Mouse (Mus musculus): ENCODE measurements around the gene Fam149a. TPM values are rescaled to one million over a fixed set of nuclear protein-coding genes. Genes with fewer than 3 reads are reported as not detected.

Fam149a gene
- polyA plus RNA-seq, 1 experiment from 2014 or later: 28.6 TPM

DNA sequence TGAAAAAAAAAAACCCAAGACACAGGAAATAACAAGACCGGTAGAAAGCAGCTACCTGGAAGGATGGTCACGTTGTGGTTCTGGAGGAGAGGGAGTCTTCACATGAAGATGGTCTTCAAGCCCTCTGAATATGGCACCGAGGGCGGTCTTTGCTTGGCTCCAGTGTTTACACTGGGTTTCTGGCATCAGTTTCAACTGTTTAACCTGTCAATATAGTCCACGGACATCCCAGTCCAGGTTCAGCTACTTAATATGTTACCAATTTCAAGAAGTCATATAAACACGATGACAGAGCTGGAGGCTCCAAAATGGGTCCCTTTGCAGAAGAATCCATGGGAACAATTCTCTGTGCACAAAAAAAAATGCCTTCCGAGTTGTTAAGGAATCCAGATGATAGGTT lies 87.4 kb downstream of the Fam149a start, which contains the start of gene Klkb1:
Gene Klkb1 (minus strand): TSS at position 173 of the 400 bp plus-strand sequence.
- no peaks in the 10 kb centered on the region for H3K27me3 ChIP-seq (ENCODE audit: control insufficient read depth, insufficient read depth, low read length)
- H3K4me1 ChIP-seq (ENCODE audit: control insufficient read depth, insufficient read depth, low read length): no peaks in the 10 kb centered on the region
- ATAC-seq (ENCODE audit: insufficient number of reproducible peaks, insufficient read depth, low FRiP score, low read depth): no peak
- 77% methylated on average over 7 of the region's 7 CpGs for WGBS
- H3K36me3 ChIP-seq (ENCODE audit: control insufficient read depth, insufficient read depth, low read length): no peaks in the 10 kb centered on the region
- H3K9ac ChIP-seq (replicated peaks; ENCODE audit: low read depth, low read length): no peak within 1 kb of the TSS
- H3K27ac ChIP-seq (ENCODE audit: low read length): no peak within 1 kb of the TSS
- H3K4me3 ChIP-seq (ENCODE audit: low read depth, low read length): no peak within 1 kb of the TSS
- no peaks in the 10 kb centered on the region for H3K9me3 ChIP-seq (ENCODE audit: control insufficient read depth, low read depth, low read length)
- no peak within 1 kb of the TSS for H3K4me2 ChIP-seq (replicated peaks; ENCODE audit: low read depth, low read length)

DNA sequence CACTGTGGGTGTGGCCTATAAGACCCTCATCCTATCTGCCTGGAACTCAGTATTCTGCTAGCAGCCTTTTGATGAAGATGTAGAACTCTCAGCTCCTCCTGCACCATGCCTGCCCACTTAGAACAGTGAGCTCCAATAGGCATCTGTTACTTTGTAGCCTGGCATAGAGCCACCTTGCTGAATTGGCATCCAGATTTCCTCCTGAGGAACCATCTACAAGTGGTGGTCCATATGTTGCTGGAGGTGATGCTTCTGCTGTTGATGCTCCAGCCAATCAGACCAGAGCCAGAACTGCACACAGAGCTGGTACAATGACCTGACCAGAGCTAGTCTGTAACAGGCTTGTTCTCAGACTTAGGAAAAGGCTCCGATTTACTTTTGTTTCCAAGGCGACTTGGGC lies 90.3 kb downstream of the Fam149a start:
- Histone ChIP-seq H3K4me3 (ENCODE audit: low read depth, low read length) (no peak overlapping the region), H3K9ac (replicated peaks; ENCODE audit: low read depth, low read length) (no peak overlapping the region), H3K27ac (ENCODE audit: low read length) (no peak overlapping the region), H3K36me3 (ENCODE audit: control insufficient read depth, insufficient read depth, low read length) (no peaks in the 10 kb centered on the region), H3K4me1 (ENCODE audit: control insufficient read depth, insufficient read depth, low read length) (no peaks in the 10 kb centered on the region), H3K27me3 (ENCODE audit: control insufficient read depth, insufficient read depth, low read length) (no peaks in the 10 kb centered on the region), H3K4me2 (replicated peaks; ENCODE audit: low read depth, low read length) (no peak overlapping the region), H3K9me3 (ENCODE audit: control insufficient read depth, low read depth, low read length) (no peaks in the 10 kb centered on the region)
- no peak for ATAC-seq (ENCODE audit: insufficient number of reproducible peaks, insufficient read depth, low FRiP score, low read depth)
- 89% methylated on average over 2 of the region's 2 CpGs for WGBS

Other genes with a start within 250 kb of the Fam149a start
- gene F11, start 120.3 kb downstream of the Fam149a start, polyA plus RNA-seq (2014; fragmentation: Nextera tagmentation; extraction: Ambion mirVana): not detected in 2 replicates
- gene Klkb1, start 87.4 kb downstream of the Fam149a start, polyA plus RNA-seq (2014; fragmentation: Nextera tagmentation; extraction: Ambion mirVana): not detected in 2 replicates
- not detected in 2 replicates for gene Gm45753, start 73.8 kb downstream of the Fam149a start, polyA plus RNA-seq (2014; fragmentation: Nextera tagmentation; extraction: Ambion mirVana)
- 3.3 and 4.1 TPM in 2 replicates for gene Cyp4v3, start 49.1 kb downstream of the Fam149a start, polyA plus RNA-seq (2014; fragmentation: Nextera tagmentation; extraction: Ambion mirVana)
- gene Tlr3, start 28.8 kb upstream of the Fam149a start, polyA plus RNA-seq (2014; fragmentation: Nextera tagmentation; extraction: Ambion mirVana): 3.6 and 4.9 TPM in 2 replicates
- 32.1 and 35.2 TPM in 2 replicates for gene Sorbs2, start 125.5 kb upstream of the Fam149a start, polyA plus RNA-seq (2014; fragmentation: Nextera tagmentation; extraction: Ambion mirVana)

Data from stomach, embryonic 14.5 days (tissue).